Mouse (Mus musculus) myocyte (in vitro differentiated cells): ENCODE measurements around the gene Acsl1. TPM values are rescaled to one million over a fixed set of nuclear protein-coding genes. Genes with fewer than 3 reads are reported as not detected.
A peak's percentile ranks its signal among the peaks of the same experiment; 100 is the strongest.

ENCODE experiments used
- H3K27me3 ChIP-seq: one replicate; pipeline ENCODE4 v1.6.1; 2011; ENCODE audit not compliant: control insufficient read depth, insufficient read depth, insufficient read length
- H3K36me3 ChIP-seq: one replicate; pipeline ENCODE4 v1.6.1; 2011; ENCODE audit not compliant: control insufficient read depth, insufficient read depth
- H3K4me2 ChIP-seq: one replicate; pipeline ENCODE4 v1.6.1; 2011; ENCODE audit warnings: low read depth, control low read depth
- H3K4me3 ChIP-seq: one replicate; pipeline ENCODE4 v1.5.1; 2011; ENCODE audit warnings: mild to moderate bottlenecking, control low read depth, moderate library complexity
- H3K79me2 ChIP-seq: one replicate; pipeline ENCODE4 v1.6.1; 2011; ENCODE audit not compliant: control insufficient read depth, insufficient read depth
- H3ac ChIP-seq: one replicate; pipeline ENCODE4 v1.6.1; 2011; ENCODE audit not compliant: control insufficient read depth, insufficient read length
- CEBPB ChIP-seq: IDR thresholded peaks from 2 replicates; pipeline ENCODE4 v1.6.1; 2011; ENCODE audit warnings: mild to moderate bottlenecking, moderate library complexity; ENCODE audit not compliant: poor library complexity, insufficient read depth, severe bottlenecking
- E2F4 ChIP-seq: IDR thresholded peaks from one replicate; pipeline ENCODE4 v1.6.1; 2011; ENCODE audit warnings: mild to moderate bottlenecking, control low read depth, moderate library complexity; ENCODE audit not compliant: insufficient read depth
- MAX ChIP-seq: IDR thresholded peaks from one replicate; pipeline ENCODE4 v1.6.1; 2011; ENCODE audit warnings: low read depth, mild to moderate bottlenecking, control low read depth
- MYOD1 ChIP-seq, 3 experiments: IDR thresholded peaks; one replicate each; pipeline ENCODE4 v1.6.1; 2011; ENCODE audit warnings: control low read depth in 2 of 3, low read depth in 2 of 3, mild to moderate bottlenecking in 2 of 3, moderate library complexity in 1 of 3; ENCODE audit not compliant: insufficient read length in 2 of 3, control insufficient read depth in 1 of 3
- MYOG ChIP-seq, 3 experiments: IDR thresholded peaks; one replicate each; pipeline ENCODE4 v1.6.1; 2011; ENCODE audit warnings: control low read depth in 2 of 3, low read depth in 2 of 3, mild to moderate bottlenecking in 2 of 3; ENCODE audit not compliant: insufficient read length in 2 of 3, control insufficient read depth in 1 of 3, insufficient read depth in 1 of 3
- POLR2A ChIP-seq: IDR thresholded peaks from one replicate; pipeline ENCODE4 v1.6.1; 2011; ENCODE audit warnings: low read depth, mild to moderate bottlenecking, control low read depth, moderate library complexity; ENCODE audit not compliant: insufficient read length
- POLR2AphosphoS2 ChIP-seq: IDR thresholded peaks from one replicate; pipeline ENCODE4 v1.6.1; 2011; ENCODE audit warnings: low read depth, control low read depth; ENCODE audit not compliant: insufficient read length
- REST ChIP-seq: IDR thresholded peaks from one replicate; pipeline ENCODE4 v1.6.1; 2011; ENCODE audit warnings: mild to moderate bottlenecking, control low read depth, moderate library complexity; ENCODE audit not compliant: insufficient read depth, insufficient read length
- SRF ChIP-seq: IDR thresholded peaks from one replicate; pipeline ENCODE4 v1.6.1; 2011; ENCODE audit warnings: low read depth; ENCODE audit not compliant: control insufficient read depth, insufficient read length
- TCF12 ChIP-seq: IDR thresholded peaks from one replicate; pipeline ENCODE4 v1.6.1; 2011; ENCODE audit warnings: mild to moderate bottlenecking, control low read depth; ENCODE audit not compliant: poor library complexity, insufficient read depth, severe bottlenecking
- TCF3 ChIP-seq: IDR thresholded peaks from one replicate; pipeline ENCODE4 v1.6.1; 2011; ENCODE audit warnings: low read depth, control low read depth; ENCODE audit not compliant: insufficient read length
- USF1 ChIP-seq: IDR thresholded peaks from one replicate; pipeline ENCODE4 v1.6.1; 2011; ENCODE audit warnings: low read depth, mild to moderate bottlenecking, control low read depth, moderate library complexity
- polyA plus RNA-seq: library from polyadenylated mRNA; unstranded; fragments of >200 nt; fragmentation: generic; extraction: Trizol; gene quantifications from one replicate; pipeline ENCODE4 v1.2.1, GENCODE M21; 2012; ENCODE audit warnings: missing spikeins

Gene Acsl1
- polyA plus RNA-seq, 1 experiment: 12.7 TPM

- TF ChIP-seq MYOD1 (IDR thresholded peaks at IDR 0.05; ENCODE audit: control insufficient read depth in 1 of 3, insufficient read length in 2 of 3, low read depth in 2 of 3) (peak in 1 of 3 experiments; percentile 60), MAX (no peak)
- Histone ChIP-seq H3K79me2 (no peaks in the 10 kb centered on the region), H3K27me3 (no peaks in the 10 kb centered on the region), H3ac (no peak overlapping the region), H3K4me3 (no peak overlapping the region), H3K4me2 (no peak overlapping the region), H3K36me3 (no peaks in the 10 kb centered on the region)
These were observed 14.2 kb downstream of the Acsl1 start for GRCm38 (mm10) chr8:46484931-46485463.

GRCm38 (mm10) chr8:46488085-46488561, 17.3 kb downstream of the Acsl1 start:
- no peak for TF ChIP-seq USF1
- no peak for TF ChIP-seq MYOG (IDR thresholded peaks at IDR 0.05; ENCODE audit: control insufficient read depth in 1 of 3, insufficient read depth in 1 of 3, insufficient read length in 2 of 3, low read depth in 2 of 3)
- TF ChIP-seq TCF3: no peak
- no peak for TF ChIP-seq CEBPB
- TF ChIP-seq MAX: no peak
- no peak for TF ChIP-seq REST
- TF ChIP-seq MYOD1 (IDR thresholded peaks at IDR 0.05; ENCODE audit: control insufficient read depth in 1 of 3, insufficient read length in 2 of 3, low read depth in 2 of 3): no peak
- TF ChIP-seq POLR2A: no peak
- TF ChIP-seq E2F4: no peak
- no peak for TF ChIP-seq TCF12
- Histone ChIP-seq H3K36me3 (no peaks in the 10 kb centered on the region), H3K4me3 (no peak overlapping the region), H3K4me2 (no peak overlapping the region), H3K27me3 (no peaks in the 10 kb centered on the region), H3ac (no peak overlapping the region), H3K79me2 (no peaks in the 10 kb centered on the region)

GRCm38 (mm10) chr8:46489196-46489595, 18.4 kb downstream of the Acsl1 start:
- no peak for TF ChIP-seq MAX
- TF ChIP-seq TCF12: no peak
- no peak for TF ChIP-seq E2F4
- no peak for TF ChIP-seq MYOD1 (IDR thresholded peaks at IDR 0.05; ENCODE audit: control insufficient read depth in 1 of 3, insufficient read length in 2 of 3, low read depth in 2 of 3)
- no peak for TF ChIP-seq SRF
- no peak for TF ChIP-seq CEBPB
- no peak for TF ChIP-seq USF1
- TF ChIP-seq MYOG (IDR thresholded peaks at IDR 0.05; ENCODE audit: control insufficient read depth in 1 of 3, insufficient read depth in 1 of 3, insufficient read length in 2 of 3, low read depth in 2 of 3): no peak
- no peak for TF ChIP-seq REST
- no peak for TF ChIP-seq POLR2AphosphoS2
- no peak for TF ChIP-seq POLR2A
- TF ChIP-seq TCF3: no peak

GRCm38 (mm10) chr8:46490250-46490649, 19.4 kb downstream of the Acsl1 start:
- TF ChIP-seq MYOD1 (IDR thresholded peaks at IDR 0.05; ENCODE audit: control insufficient read depth in 1 of 3, insufficient read length in 2 of 3, low read depth in 2 of 3) (no peak), REST (no peak), POLR2A (no peak), E2F4 (no peak), TCF3 (no peak), TCF12 (no peak), POLR2AphosphoS2 (no peak), USF1 (no peak), SRF (no peak), CEBPB (no peak), MAX (no peak), MYOG (IDR thresholded peaks at IDR 0.05; ENCODE audit: control insufficient read depth in 1 of 3, insufficient read depth in 1 of 3, insufficient read length in 2 of 3, low read depth in 2 of 3) (no peak)
- Histone ChIP-seq H3K27me3 (no peaks in the 10 kb centered on the region), H3K4me3 (no peak overlapping the region), H3K79me2 (no peaks in the 10 kb centered on the region), H3K36me3 (no peaks in the 10 kb centered on the region), H3K4me2 (no peak overlapping the region), H3ac (no peak overlapping the region)

More at GRCm38 (mm10) chr8:46489196-46489595, 18.4 kb downstream of the Acsl1 start:
- Histone ChIP-seq H3K79me2 (no peaks in the 10 kb centered on the region), H3K4me3 (no peak overlapping the region), H3K4me2 (no peak overlapping the region), H3ac (no peak overlapping the region), H3K27me3 (no peaks in the 10 kb centered on the region), H3K36me3 (no peaks in the 10 kb centered on the region)

- Histone ChIP-seq H3K4me2 (peak overlapping the region; percentile 5), H3K79me2 (no peaks in the 10 kb centered on the region), H3K36me3 (no peaks in the 10 kb centered on the region), H3ac (no peak overlapping the region), H3K4me3 (no peak overlapping the region), H3K27me3 (no peaks in the 10 kb centered on the region)
- TF ChIP-seq MYOD1 (IDR thresholded peaks at IDR 0.05; ENCODE audit: control insufficient read depth in 1 of 3, insufficient read length in 2 of 3, low read depth in 2 of 3) (peak in 1 of 3 experiments; percentile 71), POLR2AphosphoS2 (no peak), MAX (no peak), MYOG (IDR thresholded peaks at IDR 0.05; ENCODE audit: control insufficient read depth in 1 of 3, insufficient read depth in 1 of 3, insufficient read length in 2 of 3, low read depth in 2 of 3) (peak in 2 of 3 experiments; percentile 15 to 58), TCF12 (peak; percentile 20)
These were observed 20.0 kb downstream of the Acsl1 start for GRCm38 (mm10) chr8:46490821-46491220.
